Mouse (Mus musculus): Measurements from ENCODE around the gene Zdhhc14.

Gene Zdhhc14

GRCm38 (mm10) chr17:5556568-5556967, 64.2 kb downstream of the Zdhhc14 start:
- no peak for DNase-seq

GRCm38 (mm10) chr17:5560212-5560611, 67.9 kb downstream of the Zdhhc14 start:
- no peak for DNase-seq

DNA sequence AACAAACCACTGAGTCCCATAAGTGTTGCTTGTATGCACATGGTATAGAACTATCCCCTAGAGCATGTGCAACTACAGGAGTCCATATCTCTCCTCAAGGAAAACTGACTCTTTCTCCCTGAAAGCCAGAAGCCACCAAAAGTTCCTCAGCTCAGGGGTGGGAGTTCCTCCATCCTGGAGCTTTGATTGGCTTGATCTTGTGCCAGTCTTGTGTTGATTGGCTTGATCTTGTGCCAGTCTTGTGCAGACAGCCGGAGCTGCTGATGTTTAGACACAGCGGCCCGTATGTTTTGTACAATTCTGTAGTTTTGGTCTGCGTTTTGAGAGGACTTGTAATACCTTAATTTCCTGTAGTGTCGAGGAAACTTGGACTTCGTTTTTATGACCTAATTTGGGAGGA, 70.8 kb downstream of the Zdhhc14 start:
- DNase-seq: no peak

- peak; percentile 27 to 53 for DNase-seq
These were observed 73.6 kb downstream of the Zdhhc14 start for GRCm38 (mm10) chr17:5566006-5566405.

GRCm38 (mm10) chr17:5567943-5568342, 75.6 kb downstream of the Zdhhc14 start:
- no peak for DNase-seq

- no peak for DNase-seq
These were observed 77.0 kb downstream of the Zdhhc14 start for GRCm38 (mm10) chr17:5569131-5570030.

DNA sequence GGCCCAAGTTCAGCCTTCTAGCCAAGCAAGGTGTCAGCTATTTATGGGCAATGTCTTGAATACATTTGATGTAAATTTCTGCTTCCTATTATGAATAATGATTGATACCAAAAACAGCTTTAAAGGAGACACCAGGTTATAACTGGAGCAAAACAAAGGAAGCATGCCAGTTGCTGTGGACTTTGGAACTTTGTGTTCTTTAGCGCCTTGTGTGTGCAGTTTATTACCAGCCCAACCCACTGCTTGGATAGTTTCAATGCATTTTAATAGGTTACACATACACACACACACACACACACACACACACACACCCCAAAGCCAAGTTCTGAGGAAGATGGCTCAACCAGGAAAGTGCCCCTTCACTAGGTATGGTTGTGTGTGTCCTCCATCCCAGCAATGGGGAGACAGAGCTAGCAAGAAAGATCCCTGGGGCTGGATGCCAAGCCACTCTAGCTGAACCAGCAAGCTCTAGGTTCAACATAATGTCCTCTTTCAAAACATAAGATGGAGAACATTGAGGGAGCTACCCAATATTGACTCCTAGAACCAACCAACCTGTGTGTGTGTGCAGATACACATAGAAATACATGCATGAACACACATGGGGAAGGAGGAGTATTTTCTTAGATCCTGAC, 79.9 kb downstream of the Zdhhc14 start:
- peak in 1 of 2 experiments; percentile 49 for DNase-seq

GRCm38 (mm10) chr17:5572745-5573420, 80.5 kb downstream of the Zdhhc14 start:
- peak; percentile 49 to 73 for DNase-seq

GRCm38 (mm10) chr17:5574672-5575071, 82.3 kb downstream of the Zdhhc14 start:
- no peak for DNase-seq

DNA sequence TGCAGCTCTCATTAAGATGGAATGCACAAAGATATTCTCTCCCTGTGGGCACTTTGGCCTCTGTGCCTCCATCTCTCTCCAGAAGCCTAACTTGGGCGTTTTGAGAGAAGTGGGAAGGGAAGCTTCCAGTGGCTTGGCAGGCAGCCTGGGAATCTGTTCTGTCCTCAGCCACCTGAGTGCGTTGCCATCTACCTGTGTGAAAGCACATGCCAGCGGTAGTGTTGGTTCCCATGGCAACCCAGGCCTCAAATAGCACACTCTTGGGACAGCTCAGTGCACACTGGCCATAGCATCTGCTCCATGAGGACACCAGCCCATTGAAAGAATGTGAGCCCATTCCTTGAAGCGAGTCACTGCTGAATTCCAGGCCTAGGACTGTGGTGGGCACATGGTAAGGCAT, 83.2 kb downstream of the Zdhhc14 start:
- peak; percentile 16 to 52 for DNase-seq

- no peak for DNase-seq
These were observed 89.9 kb downstream of the Zdhhc14 start for GRCm38 (mm10) chr17:5582232-5582631.

GRCm38 (mm10) chr17:5582937-5583336, 90.6 kb downstream of the Zdhhc14 start:
- no peak for DNase-seq

GRCm38 (mm10) chr17:5583472-5584145, 91.3 kb downstream of the Zdhhc14 start:
- no peak for DNase-seq

DNA sequence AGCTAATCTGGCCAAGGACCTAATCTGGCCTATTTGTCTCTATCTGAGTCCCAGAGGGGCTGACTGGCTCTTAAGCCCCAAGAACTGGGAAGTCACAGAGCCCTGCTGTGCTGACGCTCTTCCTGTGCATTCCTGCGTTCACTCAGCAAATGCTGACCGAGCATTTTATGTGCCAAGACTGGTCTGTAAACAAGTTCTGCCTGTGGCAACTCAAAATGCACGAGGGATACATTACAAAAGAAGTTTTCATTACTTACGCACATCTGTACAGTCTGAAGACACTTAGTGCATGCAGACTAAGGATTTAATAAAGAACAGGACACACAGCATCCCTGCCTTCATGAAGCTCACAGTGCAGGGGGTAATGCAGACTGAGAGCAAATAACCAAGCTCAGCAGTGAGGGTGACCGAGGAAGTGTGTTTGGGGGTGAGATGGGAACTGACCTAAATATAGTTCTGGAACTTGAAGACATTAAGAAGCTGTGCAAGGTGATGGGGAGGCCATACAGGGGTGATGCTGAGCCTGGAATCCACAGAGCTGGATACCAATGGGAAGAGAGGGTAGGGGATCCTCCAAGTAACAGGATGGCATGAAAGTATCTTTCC, 99.3 kb downstream of the Zdhhc14 start:
- peak; percentile 65 to 77 for DNase-seq

DNA sequence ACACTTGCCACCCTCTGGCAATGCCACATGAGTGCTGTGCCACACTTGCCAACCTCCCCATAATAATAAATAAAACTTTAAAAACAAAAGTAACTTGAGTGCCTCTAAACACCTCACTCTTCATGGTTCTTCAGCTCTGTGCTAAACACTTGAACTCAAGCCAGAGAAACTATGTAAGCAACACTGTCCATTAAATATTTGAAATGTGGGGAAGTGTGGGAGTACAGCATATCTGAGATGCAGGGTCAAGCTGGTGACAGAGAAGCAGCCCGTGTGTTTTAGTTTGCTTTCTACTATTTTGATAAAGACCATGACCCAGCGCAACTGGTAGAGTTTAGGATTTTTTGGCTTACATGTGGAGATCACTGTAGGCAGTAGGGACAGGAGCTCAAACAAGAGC, 100.7 kb downstream of the Zdhhc14 start:
- no peak for DNase-seq

DNA sequence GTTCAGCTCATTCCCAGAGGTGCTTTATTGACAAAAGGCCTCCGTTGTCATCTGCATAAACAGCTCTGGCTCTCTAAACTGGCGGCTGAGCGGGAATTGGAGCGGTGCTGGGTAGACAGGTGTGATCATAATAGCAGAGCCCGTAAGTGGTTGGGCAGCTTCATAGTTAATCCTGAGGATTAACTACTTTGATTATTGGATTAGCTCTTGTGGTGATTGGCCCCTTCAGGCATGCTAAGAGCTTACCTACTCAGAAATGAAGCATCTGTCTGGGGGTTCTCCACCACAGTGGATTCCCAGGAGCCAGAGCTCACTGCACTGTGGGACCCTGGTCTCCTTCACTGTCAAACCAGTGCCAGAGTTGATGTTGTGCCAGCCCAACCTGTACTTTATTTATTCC, 102.7 kb downstream of the Zdhhc14 start:
- DNase-seq: no peak

DNA sequence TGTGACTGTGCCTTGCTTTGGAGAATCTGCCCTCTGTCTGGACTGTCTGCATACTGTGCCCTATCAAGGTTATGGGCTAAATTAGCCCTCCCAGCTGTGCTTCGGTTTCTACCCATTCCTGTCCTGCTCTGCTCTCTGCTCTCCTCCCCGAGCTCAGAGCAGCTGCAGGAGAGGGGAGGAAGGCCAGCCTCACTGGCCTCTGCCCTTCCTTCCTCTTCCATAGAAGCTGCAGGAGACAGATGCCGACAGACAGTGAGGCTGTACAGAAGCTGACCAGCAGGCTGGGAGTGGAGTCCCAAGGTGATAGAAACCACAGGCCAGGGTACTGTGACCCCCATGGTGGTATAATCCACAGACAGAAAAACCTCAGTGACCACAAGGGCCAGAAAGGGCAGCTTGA, 104.1 kb downstream of the Zdhhc14 start:
- DNase-seq: peak; percentile 48 to 76

GRCm38 (mm10) chr17:5598999-5599398, 106.6 kb downstream of the Zdhhc14 start:
- DNase-seq: no peak

DNA sequence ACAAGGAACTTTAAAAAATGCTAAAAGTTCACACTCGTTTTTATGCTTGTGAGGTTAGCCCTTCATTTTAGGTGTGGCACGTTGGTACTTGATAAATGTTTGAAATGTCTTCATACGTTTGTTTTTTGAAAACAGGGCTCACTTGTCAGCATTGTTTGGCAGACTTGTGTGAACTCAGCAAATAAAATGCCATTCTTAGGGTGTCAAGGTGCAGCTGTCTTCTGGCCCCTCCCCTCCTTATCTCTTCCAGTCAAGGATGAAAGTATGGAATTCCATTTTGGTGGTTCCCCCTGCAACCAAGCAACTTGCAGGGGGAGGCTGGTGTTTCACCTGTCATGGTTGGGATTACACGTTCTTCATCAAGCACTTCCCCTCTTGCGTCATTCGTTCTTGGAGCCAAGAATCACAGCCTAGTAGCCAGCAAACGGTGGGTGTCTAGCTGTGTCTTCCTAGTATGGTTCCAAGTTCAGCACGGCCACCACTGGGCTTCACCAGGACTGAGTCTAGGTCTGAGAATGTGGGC, 108.2 kb downstream of the Zdhhc14 start:
- DNase-seq: no peak

GRCm38 (mm10) chr17:5601953-5602352, 109.6 kb downstream of the Zdhhc14 start:
- no peak for DNase-seq

GRCm38 (mm10) chr17:5606151-5606591, 113.8 kb downstream of the Zdhhc14 start:
- no peak for DNase-seq

DNA sequence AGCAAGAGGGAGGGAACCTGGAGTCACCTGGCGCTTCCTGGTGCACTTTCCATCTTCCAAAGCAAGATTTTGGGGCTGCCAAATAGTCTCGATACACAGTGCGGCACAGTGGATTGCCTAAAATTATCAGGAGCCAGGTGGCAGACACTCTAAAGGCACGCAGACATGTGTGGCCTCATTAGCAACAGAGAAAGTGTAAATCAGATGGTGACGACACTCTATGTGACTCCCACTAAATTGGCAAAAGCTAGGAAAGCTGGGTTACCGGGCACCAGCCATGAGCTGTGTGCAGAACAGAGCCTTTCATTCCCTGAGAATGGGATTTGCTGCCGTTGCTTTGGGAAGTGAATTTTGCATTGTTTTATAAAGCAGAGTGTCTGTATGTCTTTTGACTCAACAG, 115.0 kb downstream of the Zdhhc14 start:
- no peak for DNase-seq

Data from kidney, postnatal 25 days (tissue).